Mouse (Mus musculus) limb, embryonic 14.5 days (tissue): Measurements from ENCODE around the gene Trim71. TPM values are rescaled to one million over a fixed set of nuclear protein-coding genes. Genes with fewer than 3 reads are reported as not detected.

ENCODE experiments used
- ATAC-seq: fragments of 200-750 bp; cut with Nextera tagmentation; 2 replicates; pipeline ENCODE4 v1.8.0; 2017; ENCODE audit warnings: low read depth, moderate number of reproducible peaks, moderate TSS enrichment; ENCODE audit not compliant: low FRiP score
- DNase-seq: peaks from one replicate; pipeline ENCODE4 v3.0.0-alpha.2; 2015; ENCODE audit warnings: low spot score
- H3K27ac ChIP-seq: fragments of 300-500 bp; sonication (generic); replicated peaks from 2 replicates; pipeline ENCODE4 v1.5.1; 2014; ENCODE audit warnings: low read depth, mild to moderate bottlenecking, low read length, moderate library complexity, mixed read lengths
- H3K27me3 ChIP-seq: fragments of 300-500 bp; sonication (generic); 2 replicates; pipeline ENCODE4 v1.6.1; 2014; ENCODE audit warnings: low read length, mixed read lengths; ENCODE audit not compliant: control insufficient read depth, insufficient read depth
- H3K36me3 ChIP-seq: fragments of 300-500 bp; sonication (generic); 2 replicates; pipeline ENCODE4 v1.6.1; 2014; ENCODE audit warnings: mild to moderate bottlenecking, low read length, moderate library complexity, mixed read lengths; ENCODE audit not compliant: control insufficient read depth, insufficient read depth
- H3K4me1 ChIP-seq: fragments of 300-500 bp; sonication (generic); 2 replicates; pipeline ENCODE4 v1.6.1; 2014; ENCODE audit warnings: antibody characterized with exemption, low read length, mixed read lengths; ENCODE audit not compliant: control insufficient read depth, insufficient read depth
- H3K4me2 ChIP-seq: fragments of 300-500 bp; sonication (generic); replicated peaks from 2 replicates; pipeline ENCODE4 v1.6.1; 2014; ENCODE audit warnings: low read depth, mild to moderate bottlenecking, low read length, moderate library complexity; ENCODE audit not compliant: severe bottlenecking
- H3K4me3 ChIP-seq: fragments of 300-500 bp; sonication (generic); replicated peaks from 2 replicates; pipeline ENCODE4 v1.5.1; 2014; ENCODE audit warnings: low read length
- H3K9ac ChIP-seq: fragments of 300-500 bp; sonication (generic); 2 replicates; pipeline ENCODE4 v1.6.1; 2014; ENCODE audit warnings: mild to moderate bottlenecking, low read depth, low read length, moderate library complexity; ENCODE audit not compliant: severe bottlenecking
- H3K9me3 ChIP-seq: fragments of 300-500 bp; sonication (generic); 2 replicates; pipeline ENCODE4 v1.6.1; 2016; ENCODE audit warnings: low read length; ENCODE audit not compliant: control insufficient read depth
- POLR2A ChIP-seq: fragments of 200-500 bp; IDR thresholded peaks from 2 replicates; pipeline ENCODE4 v1.8.0; 2012; ENCODE audit warnings: inconsistent platforms, mild to moderate bottlenecking, moderate library complexity, borderline replicate concordance; ENCODE audit not compliant: insufficient read depth, insufficient read length; ENCODE audit errors: extremely low read depth
- WGBS: fragments of 180-500 bp; shearing (Covaris S2); extraction: QIAGEN DNeasy Blood & Tissue Kit; methylation state at CpG from one replicate; pipeline ENCODE4 v1.1.7; 2014; 5-methylcytosine and 5-hydroxymethylcytosine counted together
- polyA plus RNA-seq, 2 experiments: library from polyadenylated mRNA; depleted of rRNA in 1 of 2; stranded (reverse) in 1 of 2; unstranded in 1 of 2; fragments of >200 nt; fragmentation: Nextera tagmentation in 1 of 2; extraction: Ambion mirVana in 1 of 2; gene quantifications; 2 replicates each; pipeline versions ENCODE4 v1.2.1 to v1.2.3; 2012 to 2014

Trim71 gene
- polyA plus RNA-seq, 2 experiments: 0.26 to 0.33 TPM

DNA sequence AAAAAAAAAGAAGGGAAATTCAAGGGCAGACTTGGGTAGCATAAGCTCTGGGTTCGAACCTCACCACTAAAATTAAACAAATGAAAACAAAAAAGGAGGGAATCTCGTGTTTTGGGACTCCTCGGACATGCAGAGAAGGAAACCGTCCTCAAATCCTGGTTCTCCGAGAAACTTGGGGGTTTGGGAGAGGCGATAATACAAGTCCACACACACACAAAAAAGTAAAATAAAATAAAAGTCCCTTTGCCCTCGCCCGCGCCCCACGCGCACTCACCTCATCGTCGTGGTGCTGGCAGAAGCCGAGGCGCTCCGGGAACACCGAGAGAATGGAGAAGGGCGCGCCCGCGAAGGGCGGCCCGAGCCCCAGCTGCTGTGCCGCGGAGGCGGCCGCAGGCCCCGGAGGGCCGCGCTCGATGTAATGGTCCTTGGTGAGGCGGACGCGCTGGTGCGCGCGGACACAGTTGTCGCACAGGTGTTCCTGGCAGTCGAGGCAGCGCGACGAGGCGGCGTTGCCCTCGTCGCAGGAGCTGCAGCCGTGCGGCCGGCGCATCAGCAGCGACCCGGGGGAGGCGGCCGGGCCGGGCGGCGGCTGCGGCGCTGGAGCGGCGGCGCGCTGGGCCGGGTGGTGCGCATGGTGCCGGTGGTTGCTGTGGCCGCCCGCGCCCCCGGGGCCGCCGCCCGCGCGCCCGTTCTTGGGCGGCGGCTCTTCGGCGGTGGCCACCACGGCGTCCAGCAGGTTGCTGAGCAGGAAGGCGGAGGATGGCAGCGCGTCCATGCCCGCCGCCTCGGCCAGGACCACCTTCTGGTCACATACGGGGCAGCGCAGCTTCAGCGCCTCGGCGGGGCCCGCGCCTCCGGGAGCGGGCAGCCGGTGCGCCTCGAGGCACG is 1.9 kb downstream of the Trim71 start:
- Histone ChIP-seq H3K4me3 (peak overlapping the region; percentile 62), H3K4me2 (peak overlapping the region; percentile 94), H3K4me1 (0 out of 2 replicates have a peak, but pooled peaks cover 6% of the 10 kb centered on the region), H3K27ac (no peak overlapping the region), H3K9me3 (no peaks in the 10 kb centered on the region), H3K9ac (peak overlapping the region; percentile 66), H3K27me3 (peaks cover 32% of the 10 kb centered on the region; the same call in 1 of the 2 replicates), H3K36me3 (no peaks in the 10 kb centered on the region)
- WGBS: 2% methylated on average over 58 of the region's 101 CpGs
- no peak for TF ChIP-seq POLR2A
- no peak for DNase-seq
- peak; percentile 8; the same call in 1 of the 2 replicates for ATAC-seq

DNA sequence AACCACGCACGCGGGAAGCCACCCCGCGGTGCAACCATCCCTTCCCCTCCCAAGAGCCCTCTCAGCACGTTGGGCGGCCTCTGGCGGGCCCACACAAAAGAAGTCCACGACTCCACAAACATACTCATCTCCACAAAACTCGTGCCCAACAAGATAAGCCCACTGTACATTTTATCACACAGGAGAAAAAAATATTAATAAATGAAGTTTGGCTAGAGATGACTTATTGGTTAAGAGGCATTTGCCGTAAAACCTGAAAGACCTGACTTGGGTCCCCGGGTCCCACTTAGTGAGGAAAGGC is 2.5 kb downstream of the Trim71 start:
- WGBS: 4% methylated on average over 12 of the region's 12 CpGs
- DNase-seq: no peak
- Histone ChIP-seq H3K9ac (no peak overlapping the region), H3K27ac (no peak overlapping the region), H3K4me3 (peak overlapping the region; percentile 62), H3K4me2 (peak overlapping the region; percentile 94), H3K4me1 (0 out of 2 replicates have a peak, but pooled peaks cover 6% of the 10 kb centered on the region), H3K36me3 (no peaks in the 10 kb centered on the region), H3K9me3 (no peaks in the 10 kb centered on the region), H3K27me3 (peaks cover 32% of the 10 kb centered on the region; the same call in 1 of the 2 replicates)
- TF ChIP-seq POLR2A: no peak
- ATAC-seq: no peak

DNA sequence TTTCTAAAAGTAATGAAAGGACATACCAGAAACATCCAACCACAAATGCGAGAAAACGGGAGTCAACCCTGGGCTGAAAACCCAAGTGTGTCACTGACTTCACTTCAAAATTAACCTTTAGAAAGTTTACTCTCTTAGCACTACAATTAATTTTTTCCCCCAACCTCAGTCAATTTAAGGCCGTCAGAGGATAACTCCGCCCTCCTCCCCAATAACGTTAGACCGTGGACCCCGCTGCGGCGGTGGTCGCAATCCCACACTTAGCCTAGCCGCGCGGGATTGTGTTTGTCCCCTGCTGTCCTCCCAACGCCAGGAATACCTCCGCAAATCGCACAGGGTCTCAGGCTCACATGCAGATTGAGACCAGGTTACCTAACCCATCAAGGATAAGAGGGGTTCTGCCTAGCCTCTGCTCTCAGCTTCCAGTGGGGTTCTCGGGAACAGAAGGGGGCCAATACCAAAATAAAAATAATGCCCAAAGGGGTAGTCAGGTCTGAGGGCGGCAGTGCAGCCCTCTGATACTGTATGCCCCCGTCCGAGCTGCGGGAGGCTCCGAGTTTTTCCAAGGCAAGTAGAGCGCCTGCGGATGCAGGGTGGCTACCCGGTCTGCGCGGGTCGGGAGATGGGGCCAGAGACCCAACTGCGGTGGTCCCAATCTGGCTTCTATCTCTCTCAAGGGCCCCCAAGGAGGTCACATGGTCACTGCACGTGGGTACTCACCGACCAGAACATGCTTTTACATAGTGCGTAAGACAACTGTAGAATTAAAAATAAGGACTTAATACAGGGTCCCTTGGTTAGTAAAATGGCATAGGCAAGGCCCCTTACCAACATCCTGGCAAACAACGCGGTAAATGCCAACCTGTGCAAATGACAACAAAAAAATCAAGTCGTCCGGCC is 3.1 kb downstream of the Trim71 start:
- H3K4me1 ChIP-seq: 0 out of 2 replicates have a peak, but pooled peaks cover 6% of the 10 kb centered on the region
- H3K4me2 ChIP-seq: peak overlapping the region; percentile 94
- DNase-seq: no peak
- peak overlapping the region; percentile 3; the same call in 1 of the 2 replicates for H3K9ac ChIP-seq
- no peak; the same call in 1 of the 2 replicates for ATAC-seq
- peaks cover 32% of the 10 kb centered on the region; the same call in 1 of the 2 replicates for H3K27me3 ChIP-seq
- H3K36me3 ChIP-seq: no peaks in the 10 kb centered on the region
- H3K4me3 ChIP-seq: peak overlapping the region; percentile 62
- no peak for TF ChIP-seq POLR2A
- no peak overlapping the region for H3K27ac ChIP-seq
- WGBS: 3% methylated on average over 36 of the region's 36 CpGs
- no peaks in the 10 kb centered on the region for H3K9me3 ChIP-seq

- H3K4me1 ChIP-seq: 0 out of 2 replicates have a peak, but pooled peaks cover 6% of the 10 kb centered on the region
- H3K9me3 ChIP-seq: no peaks in the 10 kb centered on the region
- H3K36me3 ChIP-seq: no peaks in the 10 kb centered on the region
- H3K27me3 ChIP-seq: peaks cover 32% of the 10 kb centered on the region; the same call in 1 of the 2 replicates
- H3K4me3 ChIP-seq: 0 out of 2 replicates have a peak overlapping the region, but pooled peaks have one; percentile 62
- no peak for DNase-seq
- no peak for TF ChIP-seq POLR2A
- H3K9ac ChIP-seq: no peak overlapping the region
- H3K4me2 ChIP-seq: peak overlapping the region; percentile 94; the same call in 1 of the 2 replicates
- ATAC-seq: no peak
- H3K27ac ChIP-seq: no peak overlapping the region
- 14% methylated on average over 7 of the region's 7 CpGs for WGBS
Observed at GRCm38 (mm10) chr9:114560141-114560540, 4.0 kb downstream of the Trim71 start.

GRCm38 (mm10) chr9:114557086-114557485 is 7.1 kb downstream of the Trim71 start:
- WGBS: 23% methylated on average over 7 of the region's 7 CpGs
- DNase-seq (no peak), ATAC-seq (no peak)
- no peaks in the 10 kb centered on the region for H3K9me3 ChIP-seq
- TF ChIP-seq POLR2A: no peak
- peaks cover 13% of the 10 kb centered on the region for H3K4me1 ChIP-seq
- peaks cover 20% of the 10 kb centered on the region; the same call in 1 of the 2 replicates for H3K27me3 ChIP-seq
- no peaks in the 10 kb centered on the region for H3K36me3 ChIP-seq
- H3K27ac ChIP-seq: no peak overlapping the region
- no peak overlapping the region for H3K4me2 ChIP-seq
- no peak overlapping the region for H3K4me3 ChIP-seq
- no peak overlapping the region for H3K9ac ChIP-seq
